Mouse (Mus musculus) limb, embryonic 10.5 days (tissue): Measurements from ENCODE around the gene Vmn2r38. TPM values are rescaled to one million over a fixed set of nuclear protein-coding genes. Genes with fewer than 3 reads are reported as not detected.
"Not testable (repeated sequence)": the region's sequence is repeated elsewhere in the genome, so short reads cannot be mapped to it uniquely, and the experiment has no call there.

ENCODE experiments used
- DNase-seq: peaks from one replicate; pipeline ENCODE4 v3.0.0-alpha.2; 2017; ENCODE audit warnings: low spot score
- H3K27ac ChIP-seq: fragments of 300-500 bp; sonication (generic); 2 replicates; pipeline ENCODE4 v1.5.1; 2016; ENCODE audit warnings: mild to moderate bottlenecking
- H3K27me3 ChIP-seq: fragments of 300-500 bp; sonication (generic); 2 replicates; pipeline ENCODE4 v1.6.1; 2016; ENCODE audit warnings: low read depth, mild to moderate bottlenecking; ENCODE audit not compliant: poor library complexity, severe bottlenecking
- H3K36me3 ChIP-seq: fragments of 300-500 bp; sonication (generic); 2 replicates; pipeline ENCODE4 v1.6.1; 2016; ENCODE audit warnings: mild to moderate bottlenecking, moderate library complexity
- H3K4me1 ChIP-seq: fragments of 300-500 bp; sonication (generic); 2 replicates; pipeline ENCODE4 v1.6.1; 2016
- H3K4me3 ChIP-seq: fragments of 300-500 bp; sonication (generic); 2 replicates; pipeline ENCODE4 v1.5.1; 2016; ENCODE audit warnings: mild to moderate bottlenecking, moderate library complexity
- H3K9me3 ChIP-seq: fragments of 300-500 bp; sonication (generic); replicated peaks from 2 replicates; pipeline ENCODE4 v1.6.1; 2016; ENCODE audit warnings: mild to moderate bottlenecking
- WGBS: fragments of 180-500 bp; shearing (Covaris S2); methylation state at CpG from one replicate; pipeline ENCODE4 v1.1.7; 2016; 5-methylcytosine and 5-hydroxymethylcytosine counted together
- polyA plus RNA-seq: library from polyadenylated mRNA; unstranded; fragments of >200 nt; fragmentation: Nextera tagmentation; extraction: Ambion mirVana; gene quantifications from 2 replicates; pipeline ENCODE4 v1.2.1, GENCODE M21; 2016

Vmn2r38 gene
- polyA plus RNA-seq = not detected in 2 replicates

DNA sequence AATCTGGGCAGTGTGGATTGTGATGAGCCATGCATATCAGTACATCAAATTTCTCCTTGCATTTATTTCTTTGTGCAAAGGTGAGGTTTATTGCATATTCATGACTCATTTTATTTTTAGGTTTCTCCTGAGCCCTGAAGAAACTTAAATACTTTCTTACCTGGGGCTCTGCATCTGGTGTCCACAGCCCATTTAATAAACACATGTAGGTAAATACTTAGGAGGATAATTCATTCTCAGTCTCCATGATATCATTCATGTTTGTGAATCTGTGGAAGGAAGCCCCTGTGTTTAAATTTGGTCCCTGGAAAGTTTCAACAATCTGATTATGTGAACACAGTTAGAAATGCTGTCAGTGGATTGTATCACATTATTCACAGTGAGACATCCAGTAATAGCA, at the start of gene Vmn2r38:
Gene Vmn2r38, minus strand, starts transcription at position 101 of the 400 bp plus-strand sequence.
- H3K4me1 ChIP-seq, H3K9me3 ChIP-seq, H3K36me3 ChIP-seq, DNase-seq, H3K27me3 ChIP-seq, H3K4me3 ChIP-seq, H3K27ac ChIP-seq: not testable (repeated sequence)

DNA sequence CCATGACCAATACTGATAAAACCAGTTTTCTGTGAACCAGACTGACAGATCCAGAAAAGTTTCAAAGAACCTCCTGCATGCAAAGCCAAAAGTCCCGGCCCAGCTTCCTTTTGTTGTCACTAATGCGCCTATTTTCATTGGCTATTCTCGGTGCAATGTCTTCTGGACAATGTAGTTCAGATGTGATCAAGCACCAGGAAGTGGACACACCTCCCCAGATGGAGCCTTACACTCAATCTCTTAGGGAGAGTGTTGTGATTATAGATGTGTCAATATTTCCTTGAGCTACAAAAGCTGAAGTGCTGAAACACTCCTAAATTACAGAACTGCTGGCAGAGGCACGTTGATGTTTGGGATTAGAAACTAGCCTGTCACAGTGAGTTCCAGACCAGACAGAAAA, 32.3 kb downstream of the Vmn2r38 start:
- not testable (repeated sequence) for DNase-seq

DNA sequence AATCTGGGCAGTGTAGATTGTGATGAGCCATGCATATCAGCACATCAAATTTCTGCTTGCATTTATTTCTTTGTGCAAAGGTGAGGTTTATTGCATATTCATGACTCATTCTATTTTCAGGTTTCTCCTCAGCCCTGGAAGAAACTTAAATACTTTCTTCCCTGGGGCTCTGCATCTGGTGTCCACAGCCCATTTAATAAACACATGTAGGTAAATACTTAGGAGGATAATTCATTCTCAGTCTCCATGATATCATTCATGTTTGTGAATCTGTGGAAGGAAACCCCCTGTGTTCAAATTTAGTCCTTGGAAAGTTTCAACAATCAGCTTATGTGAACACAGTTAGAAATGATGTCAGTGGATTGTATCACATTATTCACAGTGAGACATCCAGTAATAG, 67.0 kb downstream of the Vmn2r38 start, which contains the start of gene Vmn2r39:
Gene Vmn2r39, minus strand, starts transcription at position 101 of the 400 bp plus-strand sequence.
- not testable (repeated sequence) for DNase-seq, H3K9me3 ChIP-seq, H3K4me3 ChIP-seq

More for the DNA sequence above, 32.3 kb downstream of the Vmn2r38 start:
- not testable (repeated sequence) for H3K4me3 ChIP-seq, H3K4me1 ChIP-seq, H3K27me3 ChIP-seq, H3K9me3 ChIP-seq, H3K27ac ChIP-seq, H3K36me3 ChIP-seq
- 92% methylated on average over 4 of the region's 4 CpGs for WGBS

More for the DNA sequence above, 67.0 kb downstream of the Vmn2r38 start, which contains the start of gene Vmn2r39:
- H3K27ac ChIP-seq, H3K4me1 ChIP-seq, H3K36me3 ChIP-seq, H3K27me3 ChIP-seq: not testable (repeated sequence)

Other genes with a start within 250 kb of the Vmn2r38 start
- gene Vmn2r40, start 166.4 kb downstream of the Vmn2r38 start, polyA plus RNA-seq = not detected in 2 replicates
- gene Vmn2r39, start 67.1 kb downstream of the Vmn2r38 start, polyA plus RNA-seq = not detected in 2 replicates
- not detected in 2 replicates for gene Vmn2r37, start 125.8 kb upstream of the Vmn2r38 start, polyA plus RNA-seq